9 mouse cellular contexts compared by ENCODE assay signal in genomic region chr2:163858254-163858947, GRCm38 (mm10). TPM values are rescaled to one million over a fixed set of nuclear protein-coding genes. Genes with fewer than 3 reads are reported as not detected.
DNase-seq lines count a peak whose midpoint lies in the region; ATAC-seq and TF ChIP-seq lines count a peak whose summit lies in the region.
"Had no signal": no experiment of that assay in that cellular context is flagged by ENCODE, and none has a peak within 500 bp of the region (broad histone marks: within the 10 kb centered on the region; RNA-seq: fewer than 3 reads in every experiment).

No protein-coding gene starts in this region.

- H3K27me3 ChIP-seq in heart, embryonic 12.5 days (replicated peaks) = peaks cover 79% of the 10 kb centered on the region
- peaks cover 67% of the 10 kb centered on the region for H3K27me3 ChIP-seq in midbrain, embryonic 10.5 days (ENCODE audit: low read depth, poor library complexity, severe bottlenecking)
- H3K27me3 ChIP-seq in testis, adult 2 months (ENCODE audit: control insufficient read depth, insufficient read depth, low read length) = no peaks in the 10 kb centered on the region; the same call in 1 of the 2 replicates

- H3K4me1 ChIP-seq in heart, embryonic 12.5 days (replicated peaks) = 0 out of 2 replicates have a peak, but pooled peaks cover 7% of the 10 kb centered on the region
- peaks cover 14% of the 10 kb centered on the region for H3K4me1 ChIP-seq in midbrain, embryonic 10.5 days
- peaks cover 16% of the 10 kb centered on the region for H3K4me1 ChIP-seq in testis, adult 2 months (ENCODE audit: control insufficient read depth, insufficient read depth, low read length)

- WGBS in heart, embryonic 12.5 days = 16% methylated on average over 50 of the region's 50 CpGs
- WGBS in midbrain, embryonic 10.5 days = 18% methylated on average over 50 of the region's 50 CpGs

- no peak for DNase-seq in heart, adult 11 months
- peak; percentile 27 for DNase-seq in Muller cell, postnatal 12 days (ENCODE audit: inconsistent ontology term)
- DNase-seq in cerebellum, postnatal 4 days (ENCODE audit: low spot score in 2 of 2) = peak; percentile 59 to 79
- peak; percentile 26 for DNase-seq in kidney, postnatal 14 days
- DNase-seq in midbrain, embryonic 10.5 days (ENCODE audit: low spot score) = peak; percentile 62

- H3K4me2 ChIP-seq in heart, embryonic 12.5 days = peak overlapping the region; percentile 42

- TF ChIP-seq POLR2A in testis, adult 2 months (IDR thresholded peaks at IDR 0.05; ENCODE audit: control insufficient read depth, low read depth, low read length) = no peak

- H3K4me3 ChIP-seq in heart, embryonic 12.5 days = peak overlapping the region; percentile 6; the same call in 1 of the 2 replicates
- peak overlapping the region; percentile 36 for H3K4me3 ChIP-seq in midbrain, embryonic 10.5 days
- peak overlapping the region; percentile 32 for H3K4me3 ChIP-seq in testis, adult 2 months (ENCODE audit: control insufficient read depth, low read depth, low read length)

- peak; percentile 84 for TF ChIP-seq CTCF in testis, adult 2 months (IDR thresholded peaks at IDR 0.05; ENCODE audit: control insufficient read depth, insufficient read depth, insufficient replicate concordance, low read depth, low read length)

- H3K27ac ChIP-seq in heart, embryonic 12.5 days (ENCODE audit: poor library complexity, severe bottlenecking) = no peak overlapping the region
- no peak overlapping the region for H3K27ac ChIP-seq in midbrain, embryonic 10.5 days (replicated peaks)
- no peak overlapping the region for H3K27ac ChIP-seq in testis, adult 2 months (ENCODE audit: control insufficient read depth, insufficient read depth, low read depth, low read length)

- H3K36me3 ChIP-seq in heart, embryonic 12.5 days = no peaks in the 10 kb centered on the region
- no peaks in the 10 kb centered on the region for H3K36me3 ChIP-seq in midbrain, embryonic 10.5 days
- H3K36me3 ChIP-seq in testis, adult 2 months (ENCODE audit: control insufficient read depth, insufficient read depth, low read length) = no peaks in the 10 kb centered on the region

- H3K9me3 ChIP-seq in heart, embryonic 12.5 days (replicated peaks) = no peaks in the 10 kb centered on the region
- H3K9me3 ChIP-seq in midbrain, embryonic 10.5 days (replicated peaks) = no peaks in the 10 kb centered on the region

- H3K9ac ChIP-seq in heart, embryonic 12.5 days = no peak overlapping the region

- ATAC-seq in heart, embryonic 12.5 days (ENCODE audit: insufficient number of reproducible peaks, low FRiP score) = peak; percentile 26; the same call in 1 of the 2 replicates
- peak; percentile 74; the same call in 1 of the 2 replicates for ATAC-seq in granulocyte monocyte progenitor cell, adult 5-6 weeks (replicated peaks; ENCODE audit: poor library complexity, severe bottlenecking)

RNA-seq across cellular contexts. Expression of gene Kcnk15, which starts 5.0 kb away (rescaled TPM):
- polyA plus RNA-seq in heart, embryonic 12.5 days (2016; fragmentation: Nextera tagmentation; extraction: Ambion mirVana) = not detected in 2 replicates
- total RNA-seq in granulocyte monocyte progenitor cell, adult 5-6 weeks (2014; fragmentation: Nextera tagmentation) = not detected in 2 replicates
- total RNA-seq in granulocyte monocyte progenitor cell, adult 5-6 weeks (2017) = not detected in 2 replicates
- polyA plus RNA-seq in midbrain, embryonic 10.5 days (2016; fragmentation: Nextera tagmentation; extraction: Ambion mirVana) = not detected in 2 replicates
- polyA plus RNA-seq in testis, adult 2 months (2012; rRNA removed) = not detected in 2 replicates
- total RNA-seq: hematopoietic stem cell, adult 5-6 weeks had no signal

RNA-seq across cellular contexts. Expression of gene Ccn5, which starts 37.7 kb away (rescaled TPM):
- 0.14 and 0.26 TPM in 2 replicates for polyA plus RNA-seq in heart, embryonic 12.5 days (2016; fragmentation: Nextera tagmentation; extraction: Ambion mirVana)
- not detected in 2 replicates for total RNA-seq in granulocyte monocyte progenitor cell, adult 5-6 weeks (2014; fragmentation: Nextera tagmentation)
- total RNA-seq in granulocyte monocyte progenitor cell, adult 5-6 weeks (2017) = not detected in 2 replicates
- polyA plus RNA-seq in midbrain, embryonic 10.5 days (2016; fragmentation: Nextera tagmentation; extraction: Ambion mirVana) = 0.39 and 0.60 TPM in 2 replicates
- 4.9 and 5.1 TPM in 2 replicates for polyA plus RNA-seq in testis, adult 2 months (2012; rRNA removed)
- total RNA-seq: hematopoietic stem cell, adult 5-6 weeks had no signal
